Mouse (Mus musculus) heart, embryonic 11.5 days (tissue): ENCODE results near the gene Exosc5. TPM values are rescaled to one million over a fixed set of nuclear protein-coding genes. Genes with fewer than 3 reads are reported as not detected.

Experiments
- ATAC-seq: fragments of 200-750 bp; cut with Nextera tagmentation; replicated peaks from 2 replicates; pipeline ENCODE4 v1.8.0; 2017; ENCODE audit warnings: moderate library complexity; ENCODE audit not compliant: insufficient number of reproducible peaks, low FRiP score, low TSS enrichment
- H3K27ac ChIP-seq: fragments of 300-500 bp; sonication (generic); 2 replicates; pipeline ENCODE4 v1.5.1; 2014; ENCODE audit warnings: mild to moderate bottlenecking, low read depth, low read length
- H3K27me3 ChIP-seq: fragments of 300-500 bp; sonication (generic); 2 replicates; pipeline ENCODE4 v1.6.1; 2014; ENCODE audit warnings: mild to moderate bottlenecking, low read length, mixed read lengths; ENCODE audit not compliant: control insufficient read depth, insufficient read depth
- H3K36me3 ChIP-seq: fragments of 300-500 bp; sonication (generic); 2 replicates; pipeline ENCODE4 v1.6.1; 2014; ENCODE audit warnings: mild to moderate bottlenecking, low read length, moderate library complexity, mixed read lengths; ENCODE audit not compliant: control insufficient read depth, insufficient read depth
- H3K4me1 ChIP-seq: fragments of 300-500 bp; sonication (generic); 2 replicates; pipeline ENCODE4 v1.6.1; 2014; ENCODE audit warnings: low read length; ENCODE audit not compliant: control insufficient read depth, insufficient read depth
- H3K4me2 ChIP-seq: fragments of 300-500 bp; sonication (generic); 2 replicates; pipeline ENCODE4 v1.6.1; 2014; ENCODE audit warnings: mild to moderate bottlenecking, moderate library complexity
- H3K4me3 ChIP-seq: fragments of 300-500 bp; sonication (generic); 2 replicates; pipeline ENCODE4 v1.5.1; 2014; ENCODE audit warnings: low read depth, low read length
- H3K9ac ChIP-seq: fragments of 300-500 bp; sonication (generic); 2 replicates; pipeline ENCODE4 v1.6.1; 2014; ENCODE audit warnings: mild to moderate bottlenecking, low read depth, low read length, moderate library complexity
- H3K9me3 ChIP-seq: fragments of 300-500 bp; sonication (generic); replicated peaks from 2 replicates; pipeline ENCODE4 v1.6.1; 2016; ENCODE audit warnings: low read length; ENCODE audit not compliant: control insufficient read depth
- WGBS: fragments of 180-500 bp; shearing (Covaris S2); extraction: QIAGEN DNeasy Blood & Tissue Kit; methylation state at CpG from one replicate; pipeline ENCODE4 v1.1.7; 2014; ENCODE audit not compliant: insufficient replicate concordance; 5-methylcytosine and 5-hydroxymethylcytosine counted together
- polyA plus RNA-seq: library from polyadenylated mRNA; unstranded; fragments of >200 nt; fragmentation: Nextera tagmentation; extraction: Ambion mirVana; gene quantifications from 2 replicates; pipeline ENCODE4 v1.2.1, GENCODE M21; 2014

Gene Exosc5
- polyA plus RNA-seq, 1 experiment from 2014 or later, result 44.8 TPM

GRCm38 (mm10) chr7:25707581-25708292 lies 48.8 kb downstream of the Exosc5 start:
- 0 out of 2 replicates have a peak, but pooled peaks have one; percentile 12 for ATAC-seq
- H3K9ac ChIP-seq, result no peak overlapping the region
- no peaks in the 10 kb centered on the region for H3K27me3 ChIP-seq
- H3K4me3 ChIP-seq, result no peak overlapping the region
- H3K36me3 ChIP-seq, result peaks cover 6% of the 10 kb centered on the region
- no peak overlapping the region for H3K4me2 ChIP-seq
- H3K4me1 ChIP-seq, result peaks cover 75% of the 10 kb centered on the region
- H3K27ac ChIP-seq, result peak overlapping the region; percentile 71
- WGBS, result 51% methylated on average over 15 of the region's 15 CpGs
- no peaks in the 10 kb centered on the region for H3K9me3 ChIP-seq

GRCm38 (mm10) chr7:25709961-25710360 lies 51.0 kb downstream of the Exosc5 start:
- H3K9me3 ChIP-seq, result no peaks in the 10 kb centered on the region
- H3K27me3 ChIP-seq, result no peaks in the 10 kb centered on the region
- peak overlapping the region; percentile 4; the same call in 1 of the 2 replicates for H3K4me3 ChIP-seq
- H3K36me3 ChIP-seq, result peaks cover 23% of the 10 kb centered on the region
- H3K9ac ChIP-seq, result peak overlapping the region; percentile 65
- H3K4me2 ChIP-seq, result peak overlapping the region; percentile 58
- peak overlapping the region; percentile 75 for H3K27ac ChIP-seq
- 12% methylated on average over 12 of the region's 12 CpGs for WGBS
- H3K4me1 ChIP-seq, result peaks cover 62% of the 10 kb centered on the region
- ATAC-seq, result no peak

- peak overlapping the region; percentile 58 for H3K4me2 ChIP-seq
- peaks cover 28% of the 10 kb centered on the region for H3K36me3 ChIP-seq
- no peaks in the 10 kb centered on the region for H3K9me3 ChIP-seq
- peaks cover 57% of the 10 kb centered on the region for H3K4me1 ChIP-seq
- ATAC-seq, result 0 out of 2 replicates have a peak, but pooled peaks have one; percentile 37
- H3K4me3 ChIP-seq, result peak overlapping the region; percentile 4; the same call in 1 of the 2 replicates
- no peaks in the 10 kb centered on the region for H3K27me3 ChIP-seq
- H3K9ac ChIP-seq, result peak overlapping the region; percentile 65
- 6% methylated on average over 5 of the region's 7 CpGs for WGBS
- peak overlapping the region; percentile 75 for H3K27ac ChIP-seq
These were observed 51.7 kb downstream of the Exosc5 start for GRCm38 (mm10) chr7:25710519-25711130.

- Histone ChIP-seq H3K27me3 (no peaks in the 10 kb centered on the region), H3K27ac (peak overlapping the region; percentile 75), H3K4me1 (peaks cover 54% of the 10 kb centered on the region), H3K9ac (no peak overlapping the region), H3K9me3 (no peaks in the 10 kb centered on the region), H3K4me3 (no peak overlapping the region), H3K4me2 (no peak overlapping the region; the same call in 1 of the 2 replicates), H3K36me3 (peaks cover 31% of the 10 kb centered on the region)
- ATAC-seq, result no peak
- 44% methylated on average over 5 of the region's 5 CpGs for WGBS
These were observed 52.2 kb downstream of the Exosc5 start for GRCm38 (mm10) chr7:25711165-25711564.

GRCm38 (mm10) chr7:25711731-25712197 lies 52.8 kb downstream of the Exosc5 start:
- H3K36me3 ChIP-seq, result peaks cover 31% of the 10 kb centered on the region
- peak; percentile 43 for ATAC-seq
- WGBS, result 5% methylated on average over 7 of the region's 7 CpGs
- H3K4me2 ChIP-seq, result peak overlapping the region; percentile 16; the same call in 1 of the 2 replicates
- H3K27ac ChIP-seq, result peak overlapping the region; percentile 75
- H3K27me3 ChIP-seq, result no peaks in the 10 kb centered on the region
- no peak overlapping the region for H3K4me3 ChIP-seq
- H3K9me3 ChIP-seq, result no peaks in the 10 kb centered on the region
- H3K4me1 ChIP-seq, result peaks cover 48% of the 10 kb centered on the region
- H3K9ac ChIP-seq, result peak overlapping the region; percentile 52; the same call in 1 of the 2 replicates

- Histone ChIP-seq H3K9me3 (no peaks in the 10 kb centered on the region), H3K4me2 (no peak overlapping the region), H3K36me3 (peaks cover 31% of the 10 kb centered on the region), H3K4me1 (peaks cover 41% of the 10 kb centered on the region), H3K4me3 (no peak overlapping the region), H3K27me3 (no peaks in the 10 kb centered on the region), H3K9ac (peak overlapping the region; percentile 52; the same call in 1 of the 2 replicates), H3K27ac (0 out of 2 replicates have a peak overlapping the region, but pooled peaks have one; percentile 75)
- 85% methylated on average over 9 of the region's 9 CpGs for WGBS
- ATAC-seq, result no peak
These were observed 53.8 kb downstream of the Exosc5 start for GRCm38 (mm10) chr7:25712801-25713200.

- WGBS, result 95% methylated on average over 8 of the region's 8 CpGs
- Histone ChIP-seq H3K4me1 (peaks cover 45% of the 10 kb centered on the region), H3K9ac (no peak overlapping the region), H3K36me3 (peaks cover 31% of the 10 kb centered on the region), H3K27ac (no peak overlapping the region), H3K27me3 (no peaks in the 10 kb centered on the region), H3K4me2 (no peak overlapping the region), H3K9me3 (no peaks in the 10 kb centered on the region), H3K4me3 (no peak overlapping the region)
- no peak for ATAC-seq
These were observed 55.6 kb downstream of the Exosc5 start for GRCm38 (mm10) chr7:25714581-25714980.

GRCm38 (mm10) chr7:25715731-25716271 lies 56.8 kb downstream of the Exosc5 start:
- no peaks in the 10 kb centered on the region for H3K9me3 ChIP-seq
- H3K27ac ChIP-seq, result no peak overlapping the region
- no peaks in the 10 kb centered on the region for H3K27me3 ChIP-seq
- ATAC-seq, result no peak
- no peak overlapping the region for H3K9ac ChIP-seq
- no peak overlapping the region for H3K4me3 ChIP-seq
- H3K4me1 ChIP-seq, result peaks cover 32% of the 10 kb centered on the region
- 94% methylated on average over 22 of the region's 22 CpGs for WGBS
- H3K4me2 ChIP-seq, result no peak overlapping the region
- peaks cover 31% of the 10 kb centered on the region for H3K36me3 ChIP-seq
